Mouse (Mus musculus): ENCODE measurements around the gene Paqr6.
"Not testable (repeated sequence)": the region's sequence is repeated elsewhere in the genome, so short reads cannot be mapped to it uniquely, and the experiment has no call there.

DNA sequence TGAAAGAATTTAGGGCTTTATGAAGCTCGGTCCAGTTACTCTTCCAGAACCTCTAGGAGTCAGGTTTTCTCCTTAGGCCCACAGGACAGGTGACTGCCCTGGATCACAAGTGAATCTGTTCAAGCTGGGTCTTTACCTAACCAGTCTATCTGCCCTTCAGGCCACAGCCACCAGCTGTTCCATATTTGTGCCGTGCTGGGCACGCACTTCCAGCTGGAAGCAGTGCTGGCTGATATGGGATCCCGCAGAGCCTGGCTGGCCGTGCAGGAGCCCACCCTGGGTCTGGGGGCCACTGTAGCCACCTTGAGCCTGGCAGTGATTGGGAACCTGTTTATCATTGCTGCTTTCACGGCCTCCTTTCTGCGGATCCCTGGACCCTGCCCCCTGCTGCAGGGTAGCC, 12.3 kb downstream of the Paqr6 start:
- not testable (repeated sequence) for TF ChIP-seq CTCF, EP300 (IDR thresholded peaks at IDR 0.05; ENCODE audit: low read depth)
